Mouse (Mus musculus) hindbrain, postnatal 0 days (tissue): ENCODE results near the gene Olfr10. TPM values are rescaled to one million over a fixed set of nuclear protein-coding genes. Genes with fewer than 3 reads are reported as not detected.
A peak's percentile ranks its signal among the peaks of the same experiment; 100 is the strongest.
"Not testable (repeated sequence)": the region's sequence is repeated elsewhere in the genome, so short reads cannot be mapped to it uniquely, and the experiment has no call there.

Experiments
- ATAC-seq: fragments of 200-750 bp; cut with Nextera tagmentation; 2 replicates; pipeline ENCODE4 v1.8.0; 2017; ENCODE audit warnings: mild to moderate bottlenecking, moderate TSS enrichment, moderate library complexity
- DNase-seq: peaks from one replicate; pipeline ENCODE4 v3.0.0-alpha.2; 2015; ENCODE audit warnings: low spot score
- H3K27ac ChIP-seq: fragments of 300-500 bp; sonication (generic); 2 replicates; pipeline ENCODE4 v1.5.1; 2014; ENCODE audit warnings: mild to moderate bottlenecking
- H3K27me3 ChIP-seq: fragments of 300-500 bp; sonication (generic); 2 replicates; pipeline ENCODE4 v1.6.1; 2014; ENCODE audit warnings: low read length, mixed read lengths; ENCODE audit not compliant: insufficient read depth
- H3K36me3 ChIP-seq: fragments of 300-500 bp; sonication (generic); 2 replicates; pipeline ENCODE4 v1.6.1; 2014; ENCODE audit warnings: low read length, mixed read lengths; ENCODE audit not compliant: insufficient read depth
- H3K4me1 ChIP-seq: fragments of 300-500 bp; sonication (generic); 2 replicates; pipeline ENCODE4 v1.6.1; 2014; ENCODE audit warnings: antibody characterized with exemption, low read length, mixed read lengths; ENCODE audit not compliant: insufficient read depth
- H3K4me2 ChIP-seq: fragments of 300-500 bp; sonication (generic); 2 replicates; pipeline ENCODE4 v1.6.1; 2014; ENCODE audit warnings: low read depth, mild to moderate bottlenecking, low read length, moderate library complexity, mixed read lengths
- H3K4me3 ChIP-seq: fragments of 300-500 bp; sonication (generic); 2 replicates; pipeline ENCODE4 v1.5.1; 2014; ENCODE audit warnings: low read length
- H3K9ac ChIP-seq: fragments of 300-500 bp; sonication (generic); replicated peaks from 2 replicates; pipeline ENCODE4 v1.6.1; 2014; ENCODE audit warnings: mild to moderate bottlenecking, low read length, moderate library complexity, mixed read lengths
- H3K9me3 ChIP-seq: fragments of 300-500 bp; sonication (generic); 2 replicates; pipeline ENCODE4 v1.6.1; 2016; ENCODE audit warnings: low read length, mixed read lengths
- CTCF ChIP-seq: IDR thresholded peaks from 2 replicates; pipeline ENCODE4 v1.5.1; 2016; ENCODE audit warnings: antibody characterized with exemption, control low read depth, low read depth
- WGBS: fragments of 180-500 bp; shearing (Covaris S2); extraction: QIAGEN DNeasy Blood & Tissue Kit; methylation state at CpG from one replicate; pipeline ENCODE4 v1.1.7; 2014; 5-methylcytosine and 5-hydroxymethylcytosine counted together
- polyA plus RNA-seq: library from polyadenylated mRNA; unstranded; fragments of >200 nt; fragmentation: Nextera tagmentation; extraction: Ambion mirVana; gene quantifications from 2 replicates; pipeline ENCODE4 v1.2.1, GENCODE M21; 2015
- total RNA-seq: library from RNA; depleted of rRNA; stranded (reverse); fragments of >200 nt; gene quantifications from 2 replicates; pipeline ENCODE4 v1.2.3, GENCODE M21; 2014

Olfr10 gene
- total and polyA plus RNA-seq, 2 experiments from 2014 or later = not detected

DNA sequence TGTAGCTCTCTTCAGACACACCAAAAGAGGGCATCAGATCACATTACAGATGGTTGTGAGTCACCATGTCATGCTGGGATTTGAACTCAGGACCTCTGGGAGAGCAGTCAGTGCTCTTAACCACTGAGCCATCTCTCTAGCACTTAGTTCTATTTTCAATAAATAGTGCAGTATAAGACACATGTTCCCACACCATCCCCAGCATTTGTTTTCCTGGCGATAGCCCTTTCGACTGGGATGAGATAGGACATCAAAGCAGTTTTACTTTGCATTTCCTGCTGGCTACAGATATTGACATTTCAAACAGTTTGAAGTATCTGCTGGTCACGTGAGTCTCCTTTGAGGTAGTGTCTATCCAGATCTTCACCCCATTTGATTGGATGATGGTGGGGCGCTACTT lies 34.2 kb upstream of the Olfr10 start:
- H3K4me1 ChIP-seq = no peaks in the 10 kb centered on the region
- no peaks in the 10 kb centered on the region for H3K36me3 ChIP-seq
- WGBS = 86% methylated on average over 4 of the region's 4 CpGs
- TF ChIP-seq CTCF = no peak
- no peak overlapping the region for H3K9ac ChIP-seq
- H3K27ac ChIP-seq = no peak overlapping the region
- ATAC-seq = no peak
- H3K4me2 ChIP-seq = no peak overlapping the region
- no peaks in the 10 kb centered on the region for H3K27me3 ChIP-seq
- no peaks in the 10 kb centered on the region for H3K9me3 ChIP-seq
- H3K4me3 ChIP-seq = no peak overlapping the region
- DNase-seq = no peak

GRCm38 (mm10) chr11:49271334-49271733 lies 33.2 kb upstream of the Olfr10 start:
- WGBS = 29% methylated on average over 7 of the region's 7 CpGs
- peak; percentile 55; the same call in 1 of the 2 replicates for ATAC-seq
- Histone ChIP-seq H3K9ac (no peak overlapping the region), H3K4me1 (no peaks in the 10 kb centered on the region), H3K4me3 (no peak overlapping the region), H3K9me3 (no peaks in the 10 kb centered on the region), H3K36me3 (no peaks in the 10 kb centered on the region), H3K27ac (no peak overlapping the region), H3K27me3 (no peaks in the 10 kb centered on the region), H3K4me2 (no peak overlapping the region)
- peak; percentile 83 for TF ChIP-seq CTCF
- peak; percentile 85 for DNase-seq

- DNase-seq = peak; percentile 39
- Histone ChIP-seq H3K9ac (0 out of 2 replicates have a peak overlapping the region, but pooled peaks have one; percentile 1), H3K36me3 (no peaks in the 10 kb centered on the region), H3K4me3 (no peak overlapping the region), H3K9me3 (no peaks in the 10 kb centered on the region), H3K27me3 (no peaks in the 10 kb centered on the region), H3K4me1 (no peaks in the 10 kb centered on the region), H3K4me2 (no peak overlapping the region), H3K27ac (no peak overlapping the region)
- WGBS = 37% methylated on average over 11 of the region's 11 CpGs
- TF ChIP-seq CTCF = no peak
- no peak for ATAC-seq
Measured at GRCm38 (mm10) chr11:49273834-49274519, 30.6 kb upstream of the Olfr10 start.

DNA sequence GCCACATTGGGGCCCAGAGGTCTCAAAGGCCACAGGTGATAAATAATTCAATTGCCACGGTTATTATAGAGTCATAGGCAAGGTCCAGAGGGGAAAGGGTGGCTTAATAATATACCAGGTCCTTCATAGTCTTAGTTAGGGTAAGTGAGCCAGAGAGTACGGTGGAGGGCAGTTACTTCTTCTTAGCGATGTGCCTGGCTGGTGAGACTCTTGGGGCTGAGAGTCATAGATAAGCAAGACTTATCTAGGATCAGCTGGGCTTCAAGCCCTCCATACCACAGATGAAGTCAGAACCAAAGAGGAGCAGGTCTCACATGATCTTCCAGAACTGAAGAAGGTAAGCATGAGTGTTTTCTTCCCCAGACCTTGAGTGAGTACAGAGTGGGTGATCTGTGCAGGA lies 26.3 kb upstream of the Olfr10 start, which contains the start of gene Olfr1393:
Olfr1393 (plus strand) TSS at position 83 of the 400 bp plus-strand sequence.
- no peaks in the 10 kb centered on the region for H3K27me3 ChIP-seq
- ATAC-seq (no peak), DNase-seq (no peak)
- no peak within 1 kb of the TSS for H3K4me2 ChIP-seq
- H3K36me3 ChIP-seq = no peaks in the 10 kb centered on the region
- H3K4me3 ChIP-seq = no peak within 1 kb of the TSS
- no peaks in the 10 kb centered on the region for H3K9me3 ChIP-seq
- no peaks in the 10 kb centered on the region for H3K4me1 ChIP-seq
- TF ChIP-seq CTCF = no peak
- 85% methylated on average over 3 of the region's 3 CpGs for WGBS
- H3K9ac ChIP-seq = no peak within 1 kb of the TSS
- H3K27ac ChIP-seq = no peak within 1 kb of the TSS

DNA sequence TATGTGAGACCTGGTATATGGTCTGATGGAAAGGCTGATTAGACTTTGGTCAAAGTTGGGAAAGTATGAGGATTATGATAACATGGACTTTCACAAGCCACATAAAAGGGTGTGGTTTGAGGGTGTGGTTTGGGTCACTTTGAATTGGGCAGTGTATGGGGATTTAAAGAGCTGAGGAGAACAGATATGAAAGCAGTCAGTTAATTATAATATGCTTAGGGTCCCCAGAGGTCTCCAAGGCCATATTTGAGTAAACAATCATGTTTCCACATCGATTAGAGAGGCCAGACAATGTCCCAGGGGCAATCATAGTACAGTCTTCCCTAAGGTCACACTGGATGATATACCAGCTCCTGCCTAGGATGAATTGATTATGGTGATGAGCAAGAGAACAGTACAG lies 19.6 kb upstream of the Olfr10 start, which contains the start of gene Olfr1392:
Olfr1392 (plus strand) TSS at position 301 of the 400 bp plus-strand sequence.
- not testable (repeated sequence) for H3K9ac ChIP-seq, DNase-seq, H3K4me1 ChIP-seq, H3K9me3 ChIP-seq, H3K4me2 ChIP-seq, H3K27ac ChIP-seq, H3K27me3 ChIP-seq, ATAC-seq, H3K36me3 ChIP-seq, H3K4me3 ChIP-seq
- WGBS = 48% methylated on average over 1 of the region's 1 CpGs

- Histone ChIP-seq H3K27me3 (no peaks in the 10 kb centered on the region), H3K9me3 (0 out of 2 replicates have a peak, but pooled peaks cover 3% of the 10 kb centered on the region), H3K9ac (no peak overlapping the region), H3K4me3 (no peak overlapping the region), H3K36me3 (no peaks in the 10 kb centered on the region), H3K27ac (no peak overlapping the region), H3K4me2 (no peak overlapping the region), H3K4me1 (no peaks in the 10 kb centered on the region)
- WGBS = 83% methylated on average over 2 of the region's 2 CpGs
- ATAC-seq = no peak
- TF ChIP-seq CTCF = no peak
- DNase-seq = no peak
Measured at GRCm38 (mm10) chr11:49287251-49287650, 17.3 kb upstream of the Olfr10 start.

DNA sequence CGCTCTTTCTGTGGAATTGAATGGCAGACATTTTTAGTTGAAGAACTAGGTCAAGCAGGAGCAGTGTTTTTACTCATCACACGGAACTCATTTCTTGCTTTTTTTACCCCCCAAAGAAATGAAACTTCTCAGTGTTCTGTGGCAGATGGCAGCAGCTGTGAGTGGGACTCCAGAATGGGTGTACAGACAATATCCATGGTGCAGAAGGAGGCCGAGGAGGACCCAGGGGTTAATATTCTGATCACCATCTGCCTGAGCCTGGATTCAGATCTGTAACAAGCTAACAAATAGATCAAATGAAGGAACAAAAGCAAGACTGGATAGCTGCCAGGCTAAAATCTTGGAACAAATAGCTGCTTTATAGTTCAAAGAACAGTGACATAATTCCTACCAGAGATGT lies 11.8 kb upstream of the Olfr10 start:
- H3K4me3 ChIP-seq = no peak overlapping the region
- H3K36me3 ChIP-seq = no peaks in the 10 kb centered on the region
- no peak for DNase-seq
- TF ChIP-seq CTCF = no peak
- no peak overlapping the region for H3K9ac ChIP-seq
- no peak for ATAC-seq
- no peak overlapping the region for H3K4me2 ChIP-seq
- no peaks in the 10 kb centered on the region for H3K9me3 ChIP-seq
- H3K27me3 ChIP-seq = no peaks in the 10 kb centered on the region
- no peaks in the 10 kb centered on the region for H3K4me1 ChIP-seq
- whole genome bisulfite sequencing = 43% methylated on average over 3 of the region's 3 CpGs
- H3K27ac ChIP-seq = no peak overlapping the region

- H3K4me3 ChIP-seq, ATAC-seq, H3K9ac ChIP-seq, H3K4me2 ChIP-seq, H3K4me1 ChIP-seq, H3K9me3 ChIP-seq, H3K36me3 ChIP-seq, H3K27ac ChIP-seq, H3K27me3 ChIP-seq, DNase-seq: not testable (repeated sequence)
- WGBS = 89% methylated on average over 5 of the region's 5 CpGs
Measured at GRCm38 (mm10) chr11:49308547-49308946, 4.0 kb downstream of the Olfr10 start.
